Mouse (Mus musculus) kidney, adult 2 months (tissue): Measurements from ENCODE around the gene Slc41a2. TPM values are rescaled to one million over a fixed set of nuclear protein-coding genes. Genes with fewer than 3 reads are reported as not detected.
A peak's percentile ranks its signal among the peaks of the same experiment; 100 is the strongest.
"Not testable (repeated sequence)": the region's sequence is repeated elsewhere in the genome, so short reads cannot be mapped to it uniquely, and the experiment has no call there.

Source experiments
- DNase-seq: peaks from one replicate; pipeline ENCODE4 v3.0.0; 2021
- H3K27ac ChIP-seq: fragments of 200-500 bp; 2 replicates; pipeline ENCODE4 v1.5.1; 2012; ENCODE audit warnings: low read depth, low read length, control low read depth, inconsistent platforms; ENCODE audit not compliant: insufficient read depth
- H3K27me3 ChIP-seq: fragments of 200-500 bp; replicated peaks from 2 replicates; pipeline ENCODE4 v1.6.1; 2012; ENCODE audit warnings: mild to moderate bottlenecking, moderate library complexity, low read length, inconsistent platforms; ENCODE audit not compliant: control insufficient read depth, insufficient read depth
- H3K36me3 ChIP-seq: fragments of 200-500 bp; 2 replicates; pipeline ENCODE4 v1.6.1; 2012; ENCODE audit warnings: mild to moderate bottlenecking, moderate library complexity, low read length, inconsistent platforms; ENCODE audit not compliant: control insufficient read depth, insufficient read depth
- H3K4me1 ChIP-seq: fragments of 200-500 bp; 2 replicates; pipeline ENCODE4 v1.6.1; 2011; ENCODE audit warnings: low read length; ENCODE audit not compliant: control insufficient read depth, insufficient read depth
- H3K4me3 ChIP-seq: fragments of 200-500 bp; 2 replicates; pipeline ENCODE4 v1.5.1; 2011; ENCODE audit warnings: mild to moderate bottlenecking, low read depth, low read length, control low read depth; ENCODE audit not compliant: insufficient read depth
- CTCF ChIP-seq: fragments of 200-500 bp; conservative IDR thresholded peaks from 2 replicates; pipeline ENCODE4 v1.5.1; 2011; ENCODE audit warnings: low read depth, mild to moderate bottlenecking, control low read depth, low read length, moderate library complexity, mixed read lengths; ENCODE audit not compliant: insufficient read depth, insufficient read length
- POLR2A ChIP-seq: fragments of 200-500 bp; IDR thresholded peaks from one replicate; pipeline ENCODE4 v1.6.1; 2011; ENCODE audit warnings: low read depth, low read length, control low read depth
- WGBS: fragments of 180-500 bp; shearing (Covaris S2); methylation state at CpG from one replicate; pipeline ENCODE4 v1.1.7; 2018; 5-methylcytosine and 5-hydroxymethylcytosine counted together
- polyA plus RNA-seq: library from polyadenylated mRNA; depleted of rRNA; stranded (reverse); fragments of >200 nt; gene quantifications from 2 replicates; pipeline ENCODE4 v1.2.3, GENCODE M21; 2012

Slc41a2 gene
- polyA plus RNA-seq, 1 experiment: 6.4 TPM

DNA sequence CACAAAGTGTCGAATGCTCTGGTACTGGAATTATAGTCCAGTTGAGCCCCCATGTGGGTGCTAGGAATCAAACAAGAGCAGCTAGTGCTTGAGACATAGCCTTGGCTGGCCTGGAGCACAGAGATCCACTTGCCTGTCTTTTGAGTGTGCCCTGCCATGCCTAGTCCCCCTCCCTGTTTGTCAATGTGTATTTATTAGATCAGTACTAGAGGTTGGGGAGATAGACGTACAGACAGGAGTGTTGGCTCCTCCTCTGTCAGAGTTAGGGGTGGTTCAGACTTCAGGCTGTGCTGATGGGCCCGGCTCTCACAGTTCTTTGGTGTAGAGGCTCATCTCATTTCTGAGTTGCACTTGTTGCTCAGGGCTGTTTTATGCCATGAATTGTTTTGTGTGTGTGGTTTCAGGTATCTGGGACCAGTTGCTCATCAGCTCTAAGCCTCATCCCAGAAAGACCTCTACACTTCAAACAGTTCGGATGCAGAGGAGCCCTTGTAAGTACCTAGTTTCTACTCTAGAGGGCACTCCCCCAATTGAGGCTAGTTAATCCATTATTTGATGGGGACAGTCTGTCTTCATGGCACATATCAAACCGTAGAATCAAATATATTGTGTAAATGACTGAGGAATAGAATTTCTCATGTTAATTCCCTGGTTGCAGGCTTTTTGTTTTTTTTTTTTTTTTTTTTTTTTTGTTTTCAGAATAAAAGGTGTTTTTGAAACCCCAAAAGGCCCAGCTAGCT lies 24.1 kb upstream of the Slc41a2 start:
- 51% methylated on average over 5 of the region's 5 CpGs for WGBS
- peak; percentile 54 for DNase-seq
- Histone ChIP-seq H3K4me3 (no peak overlapping the region), H3K4me1 (peaks cover 7% of the 10 kb centered on the region; the same call in 1 of the 2 replicates), H3K36me3 (0 out of 2 replicates have a peak, but pooled peaks cover 2% of the 10 kb centered on the region), H3K27me3 (no peaks in the 10 kb centered on the region), H3K27ac (no peak overlapping the region)
- no peak for TF ChIP-seq POLR2A
- 0 out of 2 replicates have a peak, but pooled peaks have one; percentile 17 for TF ChIP-seq CTCF

DNA sequence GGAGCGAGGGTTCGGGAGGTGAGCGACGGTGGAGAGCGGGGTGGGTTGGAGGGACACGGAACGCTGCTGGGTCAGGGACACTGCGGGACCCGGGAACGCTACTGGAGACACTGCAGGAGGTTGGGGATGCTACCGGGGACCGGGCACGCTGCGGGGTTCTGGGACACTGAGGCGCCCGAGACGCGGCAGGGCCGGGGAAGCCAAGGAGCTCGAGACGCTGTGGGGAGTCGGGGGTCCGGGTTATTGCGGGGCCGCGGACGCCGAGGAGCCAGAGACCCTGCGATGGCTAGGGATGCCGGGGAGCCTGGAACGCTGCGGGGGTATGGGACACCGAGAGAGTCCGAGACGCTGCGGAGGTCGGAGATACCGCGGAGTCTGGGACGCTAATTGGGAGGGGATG lies 22.7 kb upstream of the Slc41a2 start:
- WGBS: under 1% methylated on average over 40 of the region's 40 CpGs
- Histone ChIP-seq H3K4me3 (peak overlapping the region; percentile 93), H3K27me3 (no peaks in the 10 kb centered on the region), H3K36me3 (no peaks in the 10 kb centered on the region), H3K27ac (peak overlapping the region; percentile 33; the same call in 1 of the 2 replicates), H3K4me1 (peaks cover 7% of the 10 kb centered on the region; the same call in 1 of the 2 replicates)
- DNase-seq: no peak
- no peak for TF ChIP-seq POLR2A
- TF ChIP-seq CTCF: no peak

DNA sequence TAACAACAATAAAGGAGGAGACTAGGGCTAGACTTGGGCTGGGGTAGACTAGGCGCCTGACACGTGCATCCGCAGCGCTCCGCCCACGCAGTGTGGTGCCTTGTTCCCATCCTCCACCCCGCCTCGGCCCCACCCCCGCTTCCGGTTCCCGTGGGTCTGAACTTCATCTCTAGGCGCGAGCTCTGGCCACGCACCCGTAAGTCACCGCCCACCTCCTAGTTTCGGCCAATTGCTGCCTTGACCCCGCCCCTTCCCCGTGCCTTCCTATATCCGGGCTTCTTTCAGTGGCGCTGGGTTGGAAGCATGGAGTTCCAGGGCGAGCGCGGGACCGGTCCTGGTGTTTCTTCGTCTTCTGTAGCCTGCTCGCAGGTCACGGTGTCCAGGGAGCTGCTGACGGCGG lies 22.3 kb upstream of the Slc41a2 start, which contains the start of gene D10Wsu102e:
D10Wsu102e (plus strand) TSS at position 266 of the 400 bp plus-strand sequence.
- Histone ChIP-seq H3K4me1 (peaks cover 7% of the 10 kb centered on the region; the same call in 1 of the 2 replicates), H3K36me3 (no peaks in the 10 kb centered on the region), H3K27me3 (no peaks in the 10 kb centered on the region), H3K4me3 (peak within 1 kb of the TSS; percentile 93), H3K27ac (peak within 1 kb of the TSS; percentile 76)
- peak; percentile 35 for TF ChIP-seq POLR2A
- TF ChIP-seq CTCF: no peak
- 1% methylated on average over 30 of the region's 30 CpGs for WGBS
- DNase-seq: peak; percentile 99

DNA sequence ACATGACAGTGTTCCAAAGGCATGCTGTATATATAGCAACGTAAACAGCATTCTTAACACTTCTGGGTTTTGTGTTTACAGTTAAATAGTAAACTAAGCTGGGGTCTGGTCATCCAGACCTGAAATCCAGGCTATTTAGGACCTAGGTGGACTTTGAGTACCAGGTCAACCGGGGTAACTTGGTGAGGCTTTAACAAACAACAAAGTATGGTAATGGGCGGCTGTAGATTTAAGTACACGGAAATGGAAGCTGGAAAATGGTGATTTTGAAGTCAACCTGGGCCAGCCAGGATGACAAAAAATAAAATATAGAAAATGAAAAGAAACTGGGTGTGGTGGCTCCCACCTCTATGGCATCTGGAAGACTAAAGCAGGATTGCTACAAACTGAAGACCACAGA lies 21.8 kb upstream of the Slc41a2 start:
- H3K4me1 ChIP-seq: peaks cover 8% of the 10 kb centered on the region; the same call in 1 of the 2 replicates
- H3K4me3 ChIP-seq: peak overlapping the region; percentile 44
- no peaks in the 10 kb centered on the region for H3K27me3 ChIP-seq
- 62% methylated on average over 4 of the region's 4 CpGs for WGBS
- no peaks in the 10 kb centered on the region for H3K36me3 ChIP-seq
- peak; percentile 75 for DNase-seq
- H3K27ac ChIP-seq: peak overlapping the region; percentile 76
- TF ChIP-seq CTCF (no peak), POLR2A (no peak)

DNA sequence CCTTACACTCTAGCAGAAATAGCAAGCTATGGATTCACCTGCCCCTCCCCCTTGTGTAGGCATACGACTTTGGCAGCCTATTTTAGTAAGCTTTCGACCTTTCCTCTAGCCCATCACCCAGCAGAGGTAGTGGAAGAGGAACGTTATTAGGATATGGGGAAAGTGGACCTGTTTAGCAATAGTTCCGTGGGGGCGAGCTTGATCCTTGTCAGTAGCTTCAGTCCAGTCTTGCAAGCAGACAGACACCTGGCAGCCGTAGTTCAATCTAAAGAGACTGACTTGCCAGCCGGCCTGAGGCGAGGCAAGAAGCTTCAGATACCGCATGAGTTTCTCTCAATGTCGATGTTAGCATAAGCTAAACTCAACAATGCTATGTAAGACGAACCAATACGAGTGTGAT lies 18.7 kb upstream of the Slc41a2 start:
- Histone ChIP-seq H3K27me3 (no peaks in the 10 kb centered on the region), H3K4me1 (peaks cover 9% of the 10 kb centered on the region; the same call in 1 of the 2 replicates), H3K36me3 (no peaks in the 10 kb centered on the region), H3K27ac (no peak overlapping the region), H3K4me3 (no peak overlapping the region)
- TF ChIP-seq POLR2A (no peak), CTCF (no peak)
- no peak for DNase-seq
- 82% methylated on average over 12 of the region's 12 CpGs for whole genome bisulfite sequencing

DNA sequence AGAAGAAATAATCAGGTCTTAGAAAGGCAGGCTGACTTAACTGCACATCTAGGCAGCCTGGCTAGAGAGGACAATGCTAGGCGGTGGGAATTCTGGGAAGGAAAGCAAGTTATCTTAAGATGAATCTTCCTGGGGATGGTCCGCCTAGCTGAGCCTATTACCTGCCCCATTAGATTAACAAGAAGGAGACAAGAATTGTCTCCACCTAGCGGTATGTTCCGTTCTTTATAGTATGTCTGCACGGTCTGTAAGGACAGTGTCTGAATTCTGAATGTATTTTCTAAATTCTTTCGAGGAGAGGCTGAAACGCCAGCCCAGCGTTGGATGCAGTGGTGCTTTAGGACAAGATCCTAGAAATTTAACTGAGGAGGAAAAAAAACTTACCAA lies 16.6 kb upstream of the Slc41a2 start:
- no peaks in the 10 kb centered on the region for H3K27me3 ChIP-seq
- H3K27ac ChIP-seq: peak overlapping the region; percentile 57; the same call in 1 of the 2 replicates
- 50% methylated on average over 8 of the region's 8 CpGs for WGBS
- no peaks in the 10 kb centered on the region for H3K36me3 ChIP-seq
- H3K4me1 ChIP-seq: peaks cover 12% of the 10 kb centered on the region; the same call in 1 of the 2 replicates
- no peak for TF ChIP-seq CTCF
- no peak overlapping the region for H3K4me3 ChIP-seq
- DNase-seq: peak; percentile 61

DNA sequence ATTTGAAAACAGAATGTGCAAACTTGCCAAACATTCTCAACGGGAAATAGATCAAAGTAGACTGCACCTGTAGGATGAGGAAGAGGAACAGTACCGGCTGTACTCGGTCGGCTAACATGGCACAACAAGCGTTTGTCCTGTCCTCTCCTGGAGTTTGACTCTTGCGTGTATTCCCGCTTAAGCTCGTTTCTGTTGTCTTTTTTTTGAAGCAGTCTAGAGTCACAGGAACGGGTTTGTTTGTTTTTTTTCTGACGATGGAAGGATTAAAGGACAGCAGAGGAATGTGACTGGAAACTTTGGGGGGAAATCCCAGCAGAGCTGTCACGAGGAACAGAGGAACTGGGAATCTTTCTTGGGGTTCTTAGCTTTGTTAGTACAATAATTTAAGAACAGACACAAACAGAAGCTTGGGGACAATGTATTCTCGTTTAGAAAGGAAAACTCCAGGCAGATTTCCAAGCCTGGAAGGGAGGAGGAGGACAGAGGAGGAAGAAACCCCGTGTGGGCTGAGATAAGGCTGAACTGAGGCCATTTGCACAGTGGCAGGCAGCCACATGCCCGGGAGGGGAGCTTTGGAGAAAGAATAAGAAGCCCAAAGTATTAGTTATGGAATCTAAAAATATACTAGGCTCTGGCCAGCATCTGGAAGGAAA lies 16.1 kb upstream of the Slc41a2 start:
- peak; percentile 34 for DNase-seq
- Histone ChIP-seq H3K4me1 (peaks cover 8% of the 10 kb centered on the region; the same call in 1 of the 2 replicates), H3K4me3 (no peak overlapping the region), H3K27ac (peak overlapping the region; percentile 57), H3K36me3 (no peaks in the 10 kb centered on the region), H3K27me3 (no peaks in the 10 kb centered on the region)
- WGBS: 27% methylated on average over 14 of the region's 14 CpGs
- TF ChIP-seq CTCF (no peak), POLR2A (no peak)

DNA sequence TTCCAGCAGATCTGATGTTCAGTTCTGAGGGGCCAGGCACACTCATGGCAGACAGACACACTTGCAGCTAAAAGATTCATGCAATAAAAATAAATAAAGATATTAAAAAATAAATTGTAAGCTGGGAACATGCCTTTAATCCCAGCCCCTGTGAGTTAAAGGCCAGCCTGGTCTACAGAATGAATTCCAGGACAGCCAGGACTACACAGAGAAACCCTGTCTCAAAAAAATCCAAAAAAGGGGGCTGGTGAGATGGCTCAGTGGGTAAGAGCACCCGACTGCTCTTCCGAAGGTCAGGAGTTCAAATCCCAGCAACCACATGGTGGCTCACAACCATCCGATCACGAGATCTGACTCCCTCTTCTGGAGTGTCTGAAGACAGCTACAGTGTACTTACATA lies 14.1 kb upstream of the Slc41a2 start:
- 83% methylated on average over 4 of the region's 4 CpGs for WGBS
- not testable (repeated sequence) for H3K27me3 ChIP-seq, H3K27ac ChIP-seq, H3K4me1 ChIP-seq, DNase-seq, H3K36me3 ChIP-seq, H3K4me3 ChIP-seq
